Mouse (Mus musculus): ENCODE measurements around the gene Pi4kb. TPM values are rescaled to one million over a fixed set of nuclear protein-coding genes. Genes with fewer than 3 reads are reported as not detected.
A peak's percentile ranks its signal among the peaks of the same experiment; 100 is the strongest.

Gene Pi4kb
- total RNA-seq, 2 experiments from 2014 or later: 27.9 to 35.5 TPM

- no peak for ATAC-seq (replicated peaks; ENCODE audit: low FRiP score, low TSS enrichment, poor library complexity, severe bottlenecking)
These were observed 21.2 kb upstream of the Pi4kb start for GRCm38 (mm10) chr3:94953384-94953763.

DNA sequence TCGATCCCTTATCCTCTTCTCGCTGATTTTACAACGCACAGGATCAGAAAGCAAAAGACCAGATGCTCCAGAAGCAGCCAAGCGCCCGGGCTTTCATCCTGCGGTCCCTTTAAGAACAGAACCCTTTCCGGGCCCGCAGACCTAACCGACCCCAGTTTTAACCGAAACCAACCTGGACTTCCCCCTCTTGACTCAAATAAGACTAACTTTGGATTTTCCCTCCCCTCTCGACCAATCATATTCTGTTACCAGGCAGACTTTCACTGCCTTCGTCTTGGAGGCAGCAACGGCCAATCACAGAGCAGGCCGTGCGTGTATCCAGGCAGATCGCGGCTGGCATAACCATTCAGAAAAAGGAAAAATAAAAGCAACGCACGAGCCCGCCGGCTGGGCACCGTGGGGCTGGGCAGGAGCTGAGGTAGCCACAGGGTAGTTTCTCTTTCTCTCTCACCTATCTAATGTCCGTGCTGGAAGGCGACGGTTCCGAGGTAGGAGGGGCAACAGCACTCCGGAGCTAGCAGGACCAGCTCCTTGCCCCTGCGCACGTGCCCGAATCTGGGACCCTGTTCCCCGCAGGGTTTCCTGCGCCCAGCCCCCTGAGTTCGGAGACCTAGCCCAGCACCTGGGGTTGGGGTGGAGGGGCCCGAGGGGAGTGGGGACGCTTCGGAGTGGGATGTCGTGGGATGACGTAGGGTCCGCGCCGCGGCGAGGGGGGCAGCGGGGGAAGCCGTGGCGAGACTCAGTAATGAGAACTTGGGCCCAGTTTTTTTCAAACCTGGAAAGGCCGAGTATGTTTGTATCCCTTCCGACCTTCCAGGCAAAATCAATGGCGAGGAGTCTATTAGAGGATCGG, 20.5 kb upstream of the Pi4kb start, which contains the start of gene Rfx5:
Gene Rfx5, plus strand, starts transcription at position 312 of the 853 bp plus-strand sequence.
- ATAC-seq (replicated peaks; ENCODE audit: low FRiP score, low TSS enrichment, poor library complexity, severe bottlenecking): peak; percentile 94

- no peak for ATAC-seq (replicated peaks; ENCODE audit: low FRiP score, low TSS enrichment, poor library complexity, severe bottlenecking)
These were observed 16.2 kb upstream of the Pi4kb start for GRCm38 (mm10) chr3:94958295-94958694.

DNA sequence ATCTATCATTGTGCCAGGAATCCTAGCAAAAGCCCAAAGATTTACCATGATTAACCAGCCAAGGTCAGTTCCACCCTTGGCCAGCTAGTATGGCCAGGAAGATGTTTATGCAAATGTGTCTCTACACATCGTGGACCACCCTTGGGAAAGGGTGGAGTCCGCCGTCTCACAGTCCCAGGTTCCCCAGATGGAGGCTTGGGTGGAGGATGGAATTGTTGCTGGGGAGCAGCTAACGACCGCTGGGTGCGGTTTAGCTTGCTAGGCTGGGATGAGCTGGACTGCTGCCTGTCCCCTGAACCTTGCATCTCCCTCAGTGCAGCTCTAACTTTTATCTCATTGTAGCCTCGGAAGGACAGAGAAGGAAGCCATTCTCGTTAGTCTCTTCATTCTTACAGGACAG, 14.7 kb upstream of the Pi4kb start:
- ATAC-seq (replicated peaks; ENCODE audit: low FRiP score, low TSS enrichment, poor library complexity, severe bottlenecking): no peak

DNA sequence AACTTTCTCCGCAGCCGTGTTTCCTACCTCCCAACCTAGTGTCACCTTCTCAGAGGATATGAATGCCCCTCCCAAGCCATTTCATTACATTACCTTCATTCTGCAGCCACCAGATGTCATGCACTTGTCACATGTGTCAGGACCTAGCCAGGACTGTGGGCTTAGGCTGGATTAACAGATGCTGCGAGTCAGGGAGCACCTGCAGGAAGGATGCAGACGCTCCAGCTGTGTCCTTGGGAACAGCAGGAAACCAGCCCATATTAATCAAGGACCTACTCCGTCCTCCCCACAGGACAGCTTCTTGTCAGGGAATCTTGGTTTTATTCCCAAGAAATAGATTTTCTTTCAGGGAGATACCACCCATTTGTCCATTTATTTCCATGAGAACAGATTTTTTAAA, 14.2 kb upstream of the Pi4kb start:
- no peak for ATAC-seq (replicated peaks; ENCODE audit: low FRiP score, low TSS enrichment, poor library complexity, severe bottlenecking)

DNA sequence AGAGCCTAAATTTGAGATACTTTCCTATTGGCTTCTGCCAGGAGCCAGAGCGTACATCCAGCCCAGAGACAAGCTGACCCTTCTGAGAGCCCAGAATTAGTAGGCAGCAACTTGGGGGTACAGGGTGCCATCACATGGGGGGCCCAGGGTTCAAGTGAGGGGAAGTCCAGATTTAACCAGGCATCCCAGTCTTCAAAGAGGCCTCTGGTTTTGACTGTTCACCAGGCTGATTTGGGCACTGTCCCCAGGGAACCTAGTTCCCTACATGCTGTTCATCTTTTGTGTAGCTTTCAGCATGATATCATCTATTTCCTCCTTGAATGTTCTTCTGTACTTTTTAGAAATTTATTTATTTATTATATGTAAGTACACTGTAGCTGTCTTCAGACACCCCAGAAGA, 9.5 kb upstream of the Pi4kb start:
- ATAC-seq (replicated peaks; ENCODE audit: low FRiP score, low TSS enrichment, poor library complexity, severe bottlenecking): no peak

GRCm38 (mm10) chr3:94965878-94966277, 8.7 kb upstream of the Pi4kb start:
- ATAC-seq (replicated peaks; ENCODE audit: low FRiP score, low TSS enrichment, poor library complexity, severe bottlenecking): no peak

DNA sequence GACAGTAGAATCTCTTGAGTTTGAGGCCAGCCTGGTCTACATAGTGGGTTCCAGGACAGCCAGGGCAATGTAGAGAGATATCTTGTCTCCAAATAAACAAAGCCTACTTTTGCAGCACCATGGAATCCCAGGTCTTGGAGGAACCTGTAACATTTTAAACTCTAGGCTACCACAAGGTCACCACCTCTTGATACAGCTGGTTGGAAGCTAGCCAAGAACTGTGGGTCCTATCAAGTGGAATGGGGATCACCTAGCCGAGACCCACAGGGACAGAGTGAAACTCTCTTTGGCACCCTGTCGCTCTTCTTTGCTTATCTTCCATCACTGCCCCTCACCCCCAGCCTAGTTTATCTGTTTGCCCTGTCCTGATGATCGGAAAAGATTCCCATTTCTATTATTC, 2.0 kb upstream of the Pi4kb start:
- ATAC-seq (replicated peaks; ENCODE audit: low FRiP score, low TSS enrichment, poor library complexity, severe bottlenecking): 0 out of 2 replicates have a peak, but pooled peaks have one; percentile 4

GRCm38 (mm10) chr3:94973620-94974019, 911 bp upstream of the Pi4kb start:
- ATAC-seq (replicated peaks; ENCODE audit: low FRiP score, low TSS enrichment, poor library complexity, severe bottlenecking): no peak

DNA sequence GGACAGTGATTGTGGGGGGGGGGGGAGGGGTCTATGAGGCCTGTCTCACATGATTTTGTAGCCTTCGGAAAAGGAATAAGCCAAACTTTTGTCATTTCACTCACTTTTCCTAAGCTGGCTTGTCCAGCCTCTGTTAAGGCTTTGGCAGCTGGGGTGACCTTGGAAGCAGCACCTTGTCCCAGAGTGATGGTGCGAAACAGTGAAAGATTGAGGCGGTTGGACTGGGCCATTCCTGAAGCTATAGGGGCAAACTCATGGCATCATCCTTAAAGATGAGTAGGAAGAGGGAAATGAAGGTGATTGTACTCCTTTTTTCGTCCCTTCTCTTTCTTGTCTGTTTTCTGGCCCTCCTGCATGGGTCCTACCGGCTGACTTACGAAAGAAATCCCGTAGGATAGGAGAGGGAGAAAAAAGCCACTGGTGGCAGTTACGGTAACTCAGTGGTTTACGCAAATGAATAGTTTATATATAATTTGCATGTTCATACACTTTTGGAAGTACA, 454 bp upstream of the Pi4kb start:
- ATAC-seq (replicated peaks; ENCODE audit: low FRiP score, low TSS enrichment, poor library complexity, severe bottlenecking): no peak

DNA sequence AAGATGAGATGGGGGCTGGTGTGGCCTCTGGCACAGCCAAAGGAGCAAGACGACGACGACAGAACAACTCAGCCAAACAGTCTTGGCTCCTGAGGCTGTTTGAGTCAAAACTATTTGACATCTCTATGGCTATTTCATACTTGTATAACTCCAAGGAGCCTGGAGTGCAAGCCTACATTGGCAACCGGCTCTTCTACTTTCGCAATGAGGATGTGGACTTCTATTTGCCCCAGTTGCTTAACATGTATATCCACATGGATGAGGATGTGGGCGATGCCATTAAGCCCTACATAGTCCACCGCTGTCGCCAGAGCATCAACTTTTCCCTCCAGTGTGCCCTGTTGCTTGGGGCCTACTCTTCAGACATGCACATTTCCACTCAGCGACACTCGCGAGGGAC, 9.8 kb downstream of the Pi4kb start:
- ATAC-seq (replicated peaks; ENCODE audit: low FRiP score, low TSS enrichment, poor library complexity, severe bottlenecking): no peak

DNA sequence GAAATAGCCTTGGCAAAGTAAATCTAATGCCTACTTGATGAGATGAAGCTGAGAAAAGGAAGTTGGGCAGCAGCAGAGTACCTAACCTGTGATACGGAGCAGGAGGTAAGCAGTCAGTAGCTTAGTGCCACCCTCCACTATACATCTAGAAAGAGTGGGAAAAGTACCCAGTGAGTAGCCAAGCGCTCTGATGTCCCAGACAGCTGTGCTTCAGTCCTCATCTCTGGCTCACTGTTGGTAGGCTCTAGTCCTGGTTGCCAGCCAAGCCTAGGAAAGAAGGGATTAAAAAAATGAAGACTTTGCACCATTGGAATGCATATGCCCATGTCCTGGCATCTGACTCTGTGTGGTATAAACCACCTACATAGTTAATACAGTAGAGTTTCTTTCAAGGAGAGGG, 11.0 kb downstream of the Pi4kb start:
- ATAC-seq (replicated peaks; ENCODE audit: low FRiP score, low TSS enrichment, poor library complexity, severe bottlenecking): no peak

GRCm38 (mm10) chr3:94987578-94987977, 13.0 kb downstream of the Pi4kb start:
- peak; percentile 91 for ATAC-seq (replicated peaks; ENCODE audit: low FRiP score, low TSS enrichment, poor library complexity, severe bottlenecking)

GRCm38 (mm10) chr3:94989159-94989761, 14.7 kb downstream of the Pi4kb start:
- ATAC-seq (replicated peaks; ENCODE audit: low FRiP score, low TSS enrichment, poor library complexity, severe bottlenecking): no peak

DNA sequence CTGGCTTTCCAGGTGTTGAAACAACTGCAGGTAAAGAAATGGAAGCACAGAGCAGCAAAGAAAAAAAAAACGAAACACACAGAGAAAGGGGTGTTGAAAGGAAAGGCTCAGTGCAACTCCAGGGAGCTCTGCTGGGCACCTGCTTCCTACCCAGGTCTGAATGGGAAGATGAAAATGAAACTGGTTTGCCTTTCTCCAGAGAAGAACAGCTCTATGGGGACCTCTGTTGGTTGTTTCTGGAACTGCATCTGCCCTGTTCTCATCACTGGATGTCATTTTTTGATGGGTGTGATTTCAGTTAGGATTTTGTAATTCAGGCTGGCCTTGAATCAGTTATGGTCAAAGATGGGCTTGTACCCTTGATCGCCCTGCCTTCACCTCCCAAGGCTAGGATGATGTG, 22.4 kb downstream of the Pi4kb start:
- ATAC-seq (replicated peaks; ENCODE audit: low FRiP score, low TSS enrichment, poor library complexity, severe bottlenecking): peak; percentile 73

DNA sequence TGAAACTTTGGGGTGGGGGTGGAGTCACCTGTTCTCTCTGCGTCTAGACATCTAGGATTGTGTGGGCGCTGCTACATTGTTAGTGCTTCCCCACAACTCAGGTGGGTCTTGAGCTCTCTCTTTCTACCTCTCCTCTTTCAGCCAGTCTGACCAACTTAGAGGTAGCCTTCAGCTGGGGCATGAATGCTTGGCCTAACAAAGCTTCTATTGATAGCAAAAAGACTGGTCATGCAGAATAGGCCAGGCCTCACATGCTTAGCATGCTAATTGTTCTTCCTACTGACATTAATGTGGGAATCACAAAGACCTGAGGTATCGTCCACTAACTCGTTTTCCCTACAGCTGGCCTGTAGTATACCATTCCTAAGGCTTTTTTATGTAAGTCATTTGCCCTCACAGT, 28.0 kb downstream of the Pi4kb start:
- no peak for ATAC-seq (replicated peaks; ENCODE audit: low FRiP score, low TSS enrichment, poor library complexity, severe bottlenecking)

DNA sequence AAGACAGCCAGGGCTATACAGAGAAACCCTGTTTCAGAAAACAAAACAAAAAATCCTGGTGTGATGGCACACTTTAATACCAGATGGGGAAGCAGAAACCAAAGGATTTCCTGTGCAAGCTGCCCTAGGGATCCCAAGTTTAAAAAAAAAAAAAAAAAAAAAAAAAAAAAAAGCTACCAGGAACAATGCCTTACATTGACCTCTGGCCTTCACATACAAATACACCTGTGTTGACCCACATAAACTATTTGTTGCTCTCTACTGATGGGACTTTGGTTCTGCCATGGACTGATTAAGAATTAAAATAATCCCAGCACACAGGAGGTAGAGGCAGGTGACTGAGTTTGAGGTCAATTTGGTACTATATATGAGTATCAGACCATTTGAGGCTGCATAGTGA, 28.7 kb downstream of the Pi4kb start:
- ATAC-seq (replicated peaks; ENCODE audit: low FRiP score, low TSS enrichment, poor library complexity, severe bottlenecking): no peak

- no peak for ATAC-seq (replicated peaks; ENCODE audit: low FRiP score, low TSS enrichment, poor library complexity, severe bottlenecking)
These were observed 31.1 kb downstream of the Pi4kb start for GRCm38 (mm10) chr3:95005651-95006050.

DNA sequence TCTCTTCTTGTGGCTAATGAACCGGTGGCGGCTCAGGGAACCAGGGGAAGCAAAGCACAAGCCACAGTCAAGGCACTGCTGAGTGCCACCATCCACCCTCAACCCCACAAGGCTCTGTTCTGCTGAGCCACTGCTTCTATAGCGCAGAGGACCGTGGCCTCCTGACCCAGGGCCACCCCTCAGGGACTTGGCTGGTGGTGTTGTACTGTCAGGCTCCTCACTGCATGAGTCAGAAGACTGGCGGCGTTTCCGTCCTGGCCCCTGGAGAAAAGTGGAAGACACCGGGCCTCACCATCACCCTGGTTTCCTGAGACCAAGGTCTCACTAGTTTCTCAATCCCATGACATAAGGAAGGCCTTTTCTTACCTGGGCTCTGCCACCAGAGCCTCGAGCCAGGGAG, 33.2 kb downstream of the Pi4kb start:
- no peak for ATAC-seq (replicated peaks; ENCODE audit: low FRiP score, low TSS enrichment, poor library complexity, severe bottlenecking)

- no peak for ATAC-seq (replicated peaks; ENCODE audit: low FRiP score, low TSS enrichment, poor library complexity, severe bottlenecking)
These were observed 35.9 kb downstream of the Pi4kb start for GRCm38 (mm10) chr3:95010396-95010795.

DNA sequence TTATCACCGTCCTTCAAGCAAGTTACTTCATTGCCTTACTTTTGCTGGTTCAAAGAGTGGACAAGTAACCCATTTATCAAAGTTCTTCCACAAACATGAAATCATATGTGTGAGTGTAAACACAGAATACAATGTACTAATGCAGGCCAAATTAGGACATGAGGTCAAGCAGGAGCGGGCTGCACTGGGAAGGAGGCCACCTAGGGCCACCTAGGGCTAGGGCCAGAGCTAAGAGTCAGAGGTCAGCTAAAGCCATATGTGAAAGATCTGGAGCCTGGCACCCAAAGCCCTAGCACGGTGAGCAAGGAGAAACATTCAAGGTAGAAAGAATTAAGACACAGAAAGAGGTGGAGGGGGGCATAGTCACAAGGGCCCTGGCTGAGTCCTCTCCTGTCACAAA, 38.5 kb downstream of the Pi4kb start:
- ATAC-seq (replicated peaks; ENCODE audit: low FRiP score, low TSS enrichment, poor library complexity, severe bottlenecking): no peak
